8 mouse cellular contexts compared by ENCODE assay signal in the genomic region with DNA sequence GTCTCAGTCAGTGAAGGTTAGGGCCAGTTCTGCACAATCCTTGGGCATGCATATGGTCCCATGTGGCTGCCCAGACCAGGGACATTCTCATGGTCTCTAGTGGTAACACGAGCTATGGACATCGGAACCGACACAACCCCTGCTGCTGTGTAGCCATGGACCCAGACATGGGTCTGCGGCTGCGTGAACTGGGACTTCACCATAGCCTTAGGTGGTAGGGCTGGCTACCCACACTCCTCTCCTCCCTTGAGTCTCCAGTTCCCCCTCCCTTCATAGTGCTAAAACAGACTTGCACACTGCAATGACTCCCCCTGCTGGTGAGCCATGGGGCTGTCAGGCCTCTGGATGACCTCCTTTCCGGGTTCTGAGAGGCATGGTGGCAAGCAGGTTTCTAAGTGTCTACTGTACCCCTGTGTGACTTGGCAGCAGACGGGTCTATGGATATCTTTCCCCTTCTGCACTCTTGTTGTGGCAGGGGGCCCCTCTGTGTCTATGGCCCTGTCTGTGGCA.
DNase-seq lines count a peak whose midpoint lies in the region; ATAC-seq and TF ChIP-seq lines count a peak whose summit lies in the region.

No protein-coding gene starts in this region.

- no peaks in the 10 kb centered on the region for H3K27me3 ChIP-seq in kidney, adult 2 months (replicated peaks; ENCODE audit: control insufficient read depth, insufficient read depth, low read length)
- H3K27me3 ChIP-seq in kidney, embryonic 16.5 days (ENCODE audit: insufficient read depth, low read length) = no peaks in the 10 kb centered on the region
- no peaks in the 10 kb centered on the region for H3K27me3 ChIP-seq in neural tube, embryonic 11.5 days (ENCODE audit: control insufficient read depth, insufficient read depth, low read length)

- DNase-seq in kidney, adult 2 months = no peak
- DNase-seq in kidney, adult 11 months = no peak
- DNase-seq in ES-CJ7 (ENCODE audit: low read depth, low spot score) = peak; percentile 77
- DNase-seq in adrenal gland, postnatal 14 days = peak; percentile 77
- DNase-seq in neural tube, embryonic 11.5 days (ENCODE audit: low spot score) = peak; percentile 28
- no peak for DNase-seq in urinary bladder, postnatal 25 days (ENCODE audit: low spot score)
- DNase-seq in thymus, postnatal 4 days = no peak

- H3K4me1 ChIP-seq in kidney, adult 2 months (ENCODE audit: control insufficient read depth, insufficient read depth, low read length) = no peaks in the 10 kb centered on the region
- no peaks in the 10 kb centered on the region for H3K4me1 ChIP-seq in kidney, embryonic 16.5 days (ENCODE audit: insufficient read depth, low read length)
- H3K4me1 ChIP-seq in neural tube, embryonic 11.5 days (ENCODE audit: control insufficient read depth, insufficient read depth, low read length) = no peaks in the 10 kb centered on the region

- TF ChIP-seq POLR2A in kidney, adult 2 months (IDR thresholded peaks at IDR 0.05; ENCODE audit: low read depth, low read length) = no peak

- H3K9me3 ChIP-seq in kidney, embryonic 16.5 days (ENCODE audit: low read length) = no peaks in the 10 kb centered on the region
- no peaks in the 10 kb centered on the region for H3K9me3 ChIP-seq in neural tube, embryonic 11.5 days (ENCODE audit: control insufficient read depth, low read length)

- no peaks in the 10 kb centered on the region for H3K36me3 ChIP-seq in kidney, adult 2 months (ENCODE audit: control insufficient read depth, insufficient read depth, low read length)
- no peaks in the 10 kb centered on the region for H3K36me3 ChIP-seq in kidney, embryonic 16.5 days (ENCODE audit: insufficient read depth, low read length)
- H3K36me3 ChIP-seq in neural tube, embryonic 11.5 days (ENCODE audit: control insufficient read depth, insufficient read depth, low read length) = no peaks in the 10 kb centered on the region

- H3K4me3 ChIP-seq in kidney, adult 2 months (ENCODE audit: insufficient read depth, low read depth, low read length) = no peak overlapping the region
- H3K4me3 ChIP-seq in kidney, embryonic 16.5 days (ENCODE audit: low read length) = no peak overlapping the region
- H3K4me3 ChIP-seq in neural tube, embryonic 11.5 days (ENCODE audit: low read depth, low read length) = no peak overlapping the region

- peak; percentile 35; the same call in 1 of the 2 replicates for ATAC-seq in kidney, embryonic 16.5 days (ENCODE audit: low FRiP score, low TSS enrichment)
- ATAC-seq in neural tube, embryonic 11.5 days (ENCODE audit: insufficient read depth, low FRiP score, low TSS enrichment) = no peak

- no peak overlapping the region for H3K9ac ChIP-seq in kidney, embryonic 16.5 days (replicated peaks; ENCODE audit: low read length)
- H3K9ac ChIP-seq in neural tube, embryonic 11.5 days (ENCODE audit: low read length) = no peak overlapping the region

- H3K4me2 ChIP-seq in kidney, embryonic 16.5 days (replicated peaks; ENCODE audit: low read depth, low read length) = no peak overlapping the region
- H3K4me2 ChIP-seq in neural tube, embryonic 11.5 days (ENCODE audit: low read depth) = no peak overlapping the region

- WGBS in kidney, adult 2 months = 90% methylated on average over 7 of the region's 7 CpGs
- 84% methylated on average over 7 of the region's 7 CpGs for WGBS in kidney, embryonic 16.5 days
- 74% methylated on average over 7 of the region's 7 CpGs for WGBS in neural tube, embryonic 11.5 days

- H3K27ac ChIP-seq in kidney, adult 2 months (ENCODE audit: insufficient read depth, low read depth, low read length) = no peak overlapping the region
- no peak overlapping the region for H3K27ac ChIP-seq in kidney, embryonic 16.5 days (ENCODE audit: low read length)
- H3K27ac ChIP-seq in neural tube, embryonic 11.5 days (ENCODE audit: low read depth, low read length) = no peak overlapping the region

- TF ChIP-seq CTCF in kidney, adult 2 months (conservative IDR thresholded peaks at IDR 0.05; ENCODE audit: insufficient read depth, insufficient read length, low read depth, low read length) = 0 out of 2 replicates have a peak, but pooled peaks have one; percentile 17

Comparison
In these comparisons a context has a peak if more than half of its experiments do, and no peak if none do; other contexts are left out.
1. DNase-seq: peak in ES-CJ7 (single experiment), adrenal gland, postnatal 14 days (single experiment) and neural tube, embryonic 11.5 days (single experiment); none in kidney, adult 2 months (single experiment), kidney, adult 11 months (single experiment), urinary bladder, postnatal 25 days (single experiment) and thymus, postnatal 4 days (single experiment).